Mouse (Mus musculus) liver, postnatal 0 days (tissue): Measurements from ENCODE around the gene Il11. TPM values are rescaled to one million over a fixed set of nuclear protein-coding genes. Genes with fewer than 3 reads are reported as not detected.

Experiments used
- ATAC-seq: fragments of 200-750 bp; cut with Nextera tagmentation; 2 replicates; pipeline ENCODE4 v1.8.0; 2017; ENCODE audit warnings: mild to moderate bottlenecking, moderate library complexity
- DNase-seq: peaks from one replicate; pipeline ENCODE4 v3.0.0-alpha.2; 2016
- H3K27ac ChIP-seq: fragments of 300-500 bp; sonication (generic); 2 replicates; pipeline ENCODE4 v1.5.1; 2014; ENCODE audit warnings: antibody characterized with exemption, moderate library complexity, mild to moderate bottlenecking, low read depth
- H3K27me3 ChIP-seq: fragments of 300-500 bp; sonication (generic); 2 replicates; pipeline ENCODE4 v1.6.1; 2014; ENCODE audit warnings: low read length, control low read depth, mixed read lengths; ENCODE audit not compliant: insufficient read depth
- H3K36me3 ChIP-seq: fragments of 300-500 bp; sonication (generic); replicated peaks from 2 replicates; pipeline ENCODE4 v1.6.1; 2014; ENCODE audit warnings: mild to moderate bottlenecking, control low read depth, low read length, moderate library complexity, mixed read lengths; ENCODE audit not compliant: insufficient read depth
- H3K4me1 ChIP-seq: fragments of 300-500 bp; sonication (generic); 2 replicates; pipeline ENCODE4 v1.6.1; 2014; ENCODE audit warnings: antibody characterized with exemption, mild to moderate bottlenecking, control low read depth; ENCODE audit not compliant: insufficient read depth
- H3K4me2 ChIP-seq: fragments of 300-500 bp; sonication (generic); 2 replicates; pipeline ENCODE4 v1.6.1; 2014; ENCODE audit warnings: low read depth, mild to moderate bottlenecking, low read length, moderate library complexity, mixed read lengths
- H3K4me3 ChIP-seq: fragments of 300-500 bp; sonication (generic); 2 replicates; pipeline ENCODE4 v1.5.1; 2014; ENCODE audit warnings: low read depth, low read length
- H3K9ac ChIP-seq: fragments of 300-500 bp; sonication (generic); replicated peaks from 2 replicates; pipeline ENCODE4 v1.6.1; 2014; ENCODE audit warnings: mild to moderate bottlenecking, moderate library complexity
- H3K9me3 ChIP-seq: fragments of 300-500 bp; sonication (generic); 2 replicates; pipeline ENCODE4 v1.6.1; 2016; ENCODE audit warnings: mild to moderate bottlenecking, control low read depth, low read length, mixed read lengths
- CTCF ChIP-seq: sonication (generic); IDR thresholded peaks from 2 replicates; pipeline ENCODE4 v1.5.1; 2016; ENCODE audit warnings: antibody characterized with exemption, low read depth
- EP300 ChIP-seq: IDR thresholded peaks from 2 replicates; pipeline ENCODE4 v1.6.1; 2016; ENCODE audit warnings: antibody characterized with exemption, low read depth, mild to moderate bottlenecking
- WGBS: fragments of 180-500 bp; shearing (Covaris S2); extraction: QIAGEN DNeasy Blood & Tissue Kit; methylation state at CpG from one replicate; pipeline ENCODE4 v1.1.7; 2014; ENCODE audit not compliant: insufficient replicate concordance; 5-methylcytosine and 5-hydroxymethylcytosine counted together
- polyA plus RNA-seq: library from polyadenylated mRNA; unstranded; fragments of >200 nt; fragmentation: Nextera tagmentation; extraction: Ambion mirVana; gene quantifications from 2 replicates; pipeline ENCODE4 v1.2.1, GENCODE M21; 2015

Il11 gene
- polyA plus RNA-seq, 1 experiment from 2014 or later: not detected

DNA sequence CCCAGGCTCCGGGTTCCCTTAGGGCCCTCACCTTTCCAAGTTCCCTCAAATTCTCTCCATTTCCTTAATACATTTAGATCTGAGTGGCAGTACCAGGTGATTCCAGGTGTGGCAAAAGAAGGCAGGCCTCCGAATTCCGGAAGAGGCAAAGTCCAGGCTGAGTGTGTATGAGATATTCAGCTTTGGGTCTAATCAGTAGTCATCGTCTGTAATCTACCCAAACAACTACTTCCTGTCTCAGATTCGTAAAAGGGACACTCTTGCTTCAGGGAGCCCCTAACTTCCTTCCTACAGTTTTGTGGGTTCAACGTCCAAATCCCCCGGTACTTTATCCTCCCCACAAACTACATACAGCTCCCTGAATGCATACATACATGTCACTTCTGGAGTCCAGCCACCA is 57.5 kb downstream of the Il11 start, which contains the start of gene Tmem150b:
Gene Tmem150b (minus strand): TSS at position 81 of the 400 bp plus-strand sequence.
- Histone ChIP-seq H3K27me3 (no peaks in the 10 kb centered on the region), H3K9ac (no peak within 1 kb of the TSS), H3K4me2 (peak within 1 kb of the TSS; percentile 60), H3K9me3 (no peaks in the 10 kb centered on the region), H3K4me3 (peak within 1 kb of the TSS; percentile 29), H3K36me3 (no peaks in the 10 kb centered on the region), H3K4me1 (peaks cover 11% of the 10 kb centered on the region), H3K27ac (peak within 1 kb of the TSS; percentile 67)
- DNase-seq (no peak), ATAC-seq (no peak)
- TF ChIP-seq CTCF (no peak), EP300 (no peak)
- 26% methylated on average over 7 of the region's 7 CpGs for WGBS

DNA sequence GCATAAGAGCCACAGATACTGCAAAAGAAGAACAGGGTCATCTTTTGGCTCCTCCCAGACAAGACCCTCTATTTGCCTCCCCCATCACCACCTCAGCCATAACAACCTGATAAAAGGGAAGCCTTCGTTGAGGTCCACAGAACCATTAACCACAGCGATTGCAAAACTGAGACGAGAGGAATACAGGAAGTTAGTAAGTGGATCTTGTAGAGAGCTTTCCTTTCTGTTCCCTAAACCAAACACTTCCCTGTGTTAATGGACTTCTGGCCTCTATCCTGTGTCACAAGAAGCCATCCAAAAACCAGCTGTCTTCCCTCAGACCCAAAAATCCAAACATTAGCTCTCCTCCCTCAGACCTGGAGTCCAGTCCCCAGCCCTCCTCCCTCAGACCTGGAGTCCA is 58.3 kb downstream of the Il11 start:
- H3K9ac ChIP-seq: no peak overlapping the region
- DNase-seq (no peak), ATAC-seq (peak; percentile 44)
- H3K4me3 ChIP-seq: peak overlapping the region; percentile 29
- H3K36me3 ChIP-seq: no peaks in the 10 kb centered on the region
- WGBS: 7% methylated on average over 3 of the region's 3 CpGs
- peak overlapping the region; percentile 67 for H3K27ac ChIP-seq
- TF ChIP-seq CTCF (no peak), EP300 (no peak)
- no peaks in the 10 kb centered on the region for H3K27me3 ChIP-seq
- peaks cover 13% of the 10 kb centered on the region for H3K4me1 ChIP-seq
- no peaks in the 10 kb centered on the region for H3K9me3 ChIP-seq
- peak overlapping the region; percentile 60 for H3K4me2 ChIP-seq

GRCm38 (mm10) chr7:4723508-4723907 is 59.2 kb downstream of the Il11 start:
- ATAC-seq: no peak; the same call in 1 of the 2 replicates

More at GRCm38 (mm10) chr7:4723508-4723907, 59.2 kb downstream of the Il11 start:
- Histone ChIP-seq H3K9me3 (no peaks in the 10 kb centered on the region), H3K27ac (no peak overlapping the region), H3K4me2 (peak overlapping the region; percentile 60), H3K4me1 (peaks cover 13% of the 10 kb centered on the region), H3K9ac (0 out of 2 replicates have a peak overlapping the region, but pooled peaks have one; percentile 3), H3K27me3 (no peaks in the 10 kb centered on the region), H3K36me3 (no peaks in the 10 kb centered on the region), H3K4me3 (peak overlapping the region; percentile 29; the same call in 1 of the 2 replicates)
- peak; percentile 34 for DNase-seq
- 32% methylated on average over 12 of the region's 12 CpGs for WGBS
- TF ChIP-seq EP300: no peak
- no peak for TF ChIP-seq CTCF

Other genes with a start within 250 kb of the Il11 start
- gene Syt5, start 235.3 kb downstream of the Il11 start, polyA plus RNA-seq: 0.09 TPM in 2 replicates
- gene Ptprh, start 178.8 kb downstream of the Il11 start, polyA plus RNA-seq: not detected in 2 replicates
- gene Tmem86b, start 151.4 kb downstream of the Il11 start, polyA plus RNA-seq: 31.8 and 35.4 TPM in 2 replicates
- 3.8 and 4.5 TPM in 2 replicates for gene Ppp6r1, start 123.8 kb downstream of the Il11 start, polyA plus RNA-seq
- 27.6 and 33.1 TPM in 2 replicates for gene Hspbp1, start 97.8 kb downstream of the Il11 start, polyA plus RNA-seq
- gene Brsk1, start 92.3 kb downstream of the Il11 start, polyA plus RNA-seq: not detected in 2 replicates
- 0.29 and 0.34 TPM in 2 replicates for gene Tmem150b, start 57.6 kb downstream of the Il11 start, polyA plus RNA-seq
- gene Kmt5c, start 42.7 kb downstream of the Il11 start, polyA plus RNA-seq: 25.9 and 33.6 TPM in 2 replicates
- gene Cox6b2, start 29.8 kb downstream of the Il11 start, polyA plus RNA-seq: 63.8 and 68.7 TPM in 2 replicates
- gene Fam71e2, start 11.6 kb downstream of the Il11 start, polyA plus RNA-seq: not detected in 2 replicates
- 0.34 TPM in 1 of 2 replicates, not detected in the other for gene Tmem190, start 78 bp upstream of the Il11 start, polyA plus RNA-seq
- 23.6 and 24.2 TPM in 2 replicates for gene Tmem238, start 6.8 kb upstream of the Il11 start, polyA plus RNA-seq
- gene Rpl28, start 10.0 kb upstream of the Il11 start, polyA plus RNA-seq: 280 and 288 TPM in 2 replicates
- 135 and 139 TPM in 2 replicates for gene Ube2s, start 29.7 kb upstream of the Il11 start, polyA plus RNA-seq
- gene Shisa7, start 61.8 kb upstream of the Il11 start, polyA plus RNA-seq: not detected in 2 replicates
- 8.0 and 8.3 TPM in 2 replicates for gene Isoc2b, start 87.4 kb upstream of the Il11 start, polyA plus RNA-seq
- 2.3 and 2.4 TPM in 2 replicates for gene Isoc2a, start 94.3 kb upstream of the Il11 start, polyA plus RNA-seq
- gene Gm36210, start 123.7 kb upstream of the Il11 start, polyA plus RNA-seq: not detected in 2 replicates
- 0.90 and 1.0 TPM in 2 replicates for gene Zfp628, start 132.4 kb upstream of the Il11 start, polyA plus RNA-seq
- gene Nat14, start 139.2 kb upstream of the Il11 start, polyA plus RNA-seq: 0.09 and 0.20 TPM in 2 replicates
- gene Ssc5d, start 142.9 kb upstream of the Il11 start, polyA plus RNA-seq: 0.06 TPM in 2 replicates
- 0.09 TPM in 1 of 2 replicates, not detected in the other for gene Sbk2, start 181.5 kb upstream of the Il11 start, polyA plus RNA-seq
- gene Sbk3, start 188.3 kb upstream of the Il11 start, polyA plus RNA-seq: not detected in 2 replicates
- 3.2 and 4.0 TPM in 2 replicates for gene Zfp579, start 213.3 kb upstream of the Il11 start, polyA plus RNA-seq
- 9.1 and 10.4 TPM in 2 replicates for gene Zfp524, start 231.6 kb upstream of the Il11 start, polyA plus RNA-seq
- 9.6 and 10.1 TPM in 2 replicates for gene Fiz1, start 231.8 kb upstream of the Il11 start, polyA plus RNA-seq
- 1.8 and 2.1 TPM in 2 replicates for gene Gm44973, start 232.6 kb upstream of the Il11 start, polyA plus RNA-seq
- 1.2 and 1.3 TPM in 2 replicates for gene Zfp865, start 237.5 kb upstream of the Il11 start, polyA plus RNA-seq
- 0.12 TPM in 1 of 2 replicates, not detected in the other for gene Ccdc106, start 237.7 kb upstream of the Il11 start, polyA plus RNA-seq